Mouse (Mus musculus): ENCODE results near the gene Trim15. TPM values are rescaled to one million over a fixed set of nuclear protein-coding genes. Genes with fewer than 3 reads are reported as not detected.

The Trim15 gene
- polyA plus RNA-seq (2012; fragmentation: generic; extraction: Trizol): not detected

GRCm38 (mm10) chr17:36866719-36867527 lies at the start of gene Trim15:
TSS of gene Trim15 (minus strand) at chr17:36867210.
- Histone ChIP-seq H3K27me3 (ENCODE audit: control insufficient read depth, insufficient read depth, insufficient read length) (peaks cover 12% of the 10 kb centered on the region), H3K4me3 (no peak within 1 kb of the TSS)

GRCm38 (mm10) chr17:36915076-36915475 lies 48.1 kb upstream of the Trim15 start:
- TF ChIP-seq MYOD1 (IDR thresholded peaks at IDR 0.05; ENCODE audit: control insufficient read depth in 1 of 3, insufficient read length in 2 of 3, low read depth in 2 of 3) (no peak), MYOG (IDR thresholded peaks at IDR 0.05; ENCODE audit: control insufficient read depth in 1 of 3, insufficient read depth in 1 of 3, insufficient read length in 2 of 3, low read depth in 2 of 3) (no peak), SRF (IDR thresholded peaks at IDR 0.05; ENCODE audit: control insufficient read depth, insufficient read length, low read depth) (no peak), E2F4 (IDR thresholded peaks at IDR 0.05; ENCODE audit: insufficient read depth) (no peak), MAX (IDR thresholded peaks at IDR 0.05; ENCODE audit: low read depth) (no peak), POLR2A (IDR thresholded peaks at IDR 0.05; ENCODE audit: insufficient read length, low read depth) (no peak), CEBPB (IDR thresholded peaks at IDR 0.05; ENCODE audit: insufficient read depth, poor library complexity, severe bottlenecking) (no peak), POLR2AphosphoS2 (IDR thresholded peaks at IDR 0.05; ENCODE audit: insufficient read length, low read depth) (no peak), REST (IDR thresholded peaks at IDR 0.05; ENCODE audit: insufficient read depth, insufficient read length) (no peak), USF1 (IDR thresholded peaks at IDR 0.05; ENCODE audit: low read depth) (no peak), TCF3 (IDR thresholded peaks at IDR 0.05; ENCODE audit: insufficient read length, low read depth) (no peak), TCF12 (IDR thresholded peaks at IDR 0.05; ENCODE audit: insufficient read depth, poor library complexity, severe bottlenecking) (no peak)
- Histone ChIP-seq H3K36me3 (ENCODE audit: control insufficient read depth, insufficient read depth) (no peaks in the 10 kb centered on the region), H3K27me3 (ENCODE audit: control insufficient read depth, insufficient read depth, insufficient read length) (peaks cover 11% of the 10 kb centered on the region), H3K4me3 (no peak overlapping the region), H3K4me2 (ENCODE audit: low read depth) (no peak overlapping the region), H3ac (ENCODE audit: control insufficient read depth, insufficient read length) (no peak overlapping the region), H3K79me2 (ENCODE audit: control insufficient read depth, insufficient read depth) (no peaks in the 10 kb centered on the region)

More at GRCm38 (mm10) chr17:36866719-36867527, at the start of gene Trim15:
- Histone ChIP-seq H3K79me2 (ENCODE audit: control insufficient read depth, insufficient read depth) (no peaks in the 10 kb centered on the region), H3K4me2 (ENCODE audit: low read depth) (no peak within 1 kb of the TSS), H3K36me3 (ENCODE audit: control insufficient read depth, insufficient read depth) (no peaks in the 10 kb centered on the region), H3ac (ENCODE audit: control insufficient read depth, insufficient read length) (no peak within 1 kb of the TSS)
- no peak for TF ChIP-seq REST (IDR thresholded peaks at IDR 0.05; ENCODE audit: insufficient read depth, insufficient read length)
- no peak for TF ChIP-seq TCF12 (IDR thresholded peaks at IDR 0.05; ENCODE audit: insufficient read depth, poor library complexity, severe bottlenecking)
- no peak for TF ChIP-seq SRF (IDR thresholded peaks at IDR 0.05; ENCODE audit: control insufficient read depth, insufficient read length, low read depth)
- TF ChIP-seq CEBPB (IDR thresholded peaks at IDR 0.05; ENCODE audit: insufficient read depth, poor library complexity, severe bottlenecking): no peak
- TF ChIP-seq USF1 (IDR thresholded peaks at IDR 0.05; ENCODE audit: low read depth): no peak
- TF ChIP-seq MYOG (IDR thresholded peaks at IDR 0.05; ENCODE audit: control insufficient read depth in 1 of 3, insufficient read depth in 1 of 3, insufficient read length in 2 of 3, low read depth in 2 of 3): no peak
- no peak for TF ChIP-seq TCF3 (IDR thresholded peaks at IDR 0.05; ENCODE audit: insufficient read length, low read depth)
- TF ChIP-seq MAX (IDR thresholded peaks at IDR 0.05; ENCODE audit: low read depth): no peak
- no peak for TF ChIP-seq E2F4 (IDR thresholded peaks at IDR 0.05; ENCODE audit: insufficient read depth)
- TF ChIP-seq POLR2A (IDR thresholded peaks at IDR 0.05; ENCODE audit: insufficient read length, low read depth): no peak
- no peak for TF ChIP-seq MYOD1 (IDR thresholded peaks at IDR 0.05; ENCODE audit: control insufficient read depth in 1 of 3, insufficient read length in 2 of 3, low read depth in 2 of 3)
- TF ChIP-seq POLR2AphosphoS2 (IDR thresholded peaks at IDR 0.05; ENCODE audit: insufficient read length, low read depth): no peak

- TF ChIP-seq POLR2A (IDR thresholded peaks at IDR 0.05; ENCODE audit: insufficient read length, low read depth): no peak
- TF ChIP-seq E2F4 (IDR thresholded peaks at IDR 0.05; ENCODE audit: insufficient read depth): no peak
- TF ChIP-seq CEBPB (IDR thresholded peaks at IDR 0.05; ENCODE audit: insufficient read depth, poor library complexity, severe bottlenecking): no peak
- no peak for TF ChIP-seq POLR2AphosphoS2 (IDR thresholded peaks at IDR 0.05; ENCODE audit: insufficient read length, low read depth)
- no peak for TF ChIP-seq SRF (IDR thresholded peaks at IDR 0.05; ENCODE audit: control insufficient read depth, insufficient read length, low read depth)
- TF ChIP-seq TCF12 (IDR thresholded peaks at IDR 0.05; ENCODE audit: insufficient read depth, poor library complexity, severe bottlenecking): no peak
- TF ChIP-seq USF1 (IDR thresholded peaks at IDR 0.05; ENCODE audit: low read depth): no peak
- no peak for TF ChIP-seq TCF3 (IDR thresholded peaks at IDR 0.05; ENCODE audit: insufficient read length, low read depth)
- TF ChIP-seq REST (IDR thresholded peaks at IDR 0.05; ENCODE audit: insufficient read depth, insufficient read length): no peak
- no peak for TF ChIP-seq MYOD1 (IDR thresholded peaks at IDR 0.05; ENCODE audit: control insufficient read depth in 1 of 3, insufficient read length in 2 of 3, low read depth in 2 of 3)
- TF ChIP-seq MYOG (IDR thresholded peaks at IDR 0.05; ENCODE audit: control insufficient read depth in 1 of 3, insufficient read depth in 1 of 3, insufficient read length in 2 of 3, low read depth in 2 of 3): no peak
- no peak for TF ChIP-seq MAX (IDR thresholded peaks at IDR 0.05; ENCODE audit: low read depth)
- Histone ChIP-seq H3K4me3 (no peak overlapping the region), H3K4me2 (ENCODE audit: low read depth) (no peak overlapping the region), H3ac (ENCODE audit: control insufficient read depth, insufficient read length) (no peak overlapping the region), H3K36me3 (ENCODE audit: control insufficient read depth, insufficient read depth) (no peaks in the 10 kb centered on the region), H3K27me3 (ENCODE audit: control insufficient read depth, insufficient read depth, insufficient read length) (peaks cover 11% of the 10 kb centered on the region), H3K79me2 (ENCODE audit: control insufficient read depth, insufficient read depth) (no peaks in the 10 kb centered on the region)
Observed at GRCm38 (mm10) chr17:36914108-36914507, 47.1 kb upstream of the Trim15 start.

GRCm38 (mm10) chr17:36912031-36912430 lies 45.0 kb upstream of the Trim15 start:
- no peak overlapping the region for H3ac ChIP-seq (ENCODE audit: control insufficient read depth, insufficient read length)
- TF ChIP-seq POLR2A (IDR thresholded peaks at IDR 0.05; ENCODE audit: insufficient read length, low read depth) (no peak), USF1 (IDR thresholded peaks at IDR 0.05; ENCODE audit: low read depth) (no peak), MAX (IDR thresholded peaks at IDR 0.05; ENCODE audit: low read depth) (no peak), TCF3 (IDR thresholded peaks at IDR 0.05; ENCODE audit: insufficient read length, low read depth) (no peak)
- H3K4me3 ChIP-seq: no peak overlapping the region
- no peaks in the 10 kb centered on the region for H3K36me3 ChIP-seq (ENCODE audit: control insufficient read depth, insufficient read depth)
- H3K27me3 ChIP-seq (ENCODE audit: control insufficient read depth, insufficient read depth, insufficient read length): peaks cover 15% of the 10 kb centered on the region
- no peak overlapping the region for H3K4me2 ChIP-seq (ENCODE audit: low read depth)
- H3K79me2 ChIP-seq (ENCODE audit: control insufficient read depth, insufficient read depth): no peaks in the 10 kb centered on the region
